Mouse (Mus musculus) gastrocnemius, postnatal 36 days (tissue): ENCODE measurements at regions not wholly inside any gene's neighbourhood (a gene's known extent, or its start where the extent isn't known, plus 50 kb on each side); places are given as distances from the start of the nearest gene placed in this dataset.

Experiments used
- DNase-seq, 2 experiments: peaks; one replicate each; pipeline ENCODE4 v3.0.0; 2022
- intact Hi-C: fragments of 180-260 bp; cut with DNase I; formaldehyde crosslinking; loops from one replicate; pipeline ENCODE4 v1.15.1; 2025

DNA sequence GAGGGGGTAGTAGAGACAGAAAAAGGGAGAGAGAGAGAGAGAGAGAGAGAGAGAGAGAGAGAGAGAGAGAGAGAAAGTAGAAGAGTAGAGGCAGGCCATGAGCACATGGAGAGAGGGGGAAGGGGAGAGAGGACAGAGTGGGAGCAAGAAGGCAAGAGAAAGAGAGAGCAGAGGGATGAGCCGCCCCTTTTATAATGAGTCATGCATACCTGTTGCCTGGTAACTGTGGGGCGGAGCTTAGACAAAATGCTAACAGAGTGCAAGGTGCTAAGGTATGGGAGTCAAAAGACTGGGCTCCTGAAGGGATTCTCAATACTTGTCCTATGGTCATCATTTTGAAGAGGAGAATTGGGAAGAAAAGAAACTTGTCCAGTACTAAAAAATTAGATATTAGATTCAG lies 126.1 kb downstream of the Lrrc30 start:
- intact Hi-C loops = no loop called here
- no peak for DNase-seq

DNA sequence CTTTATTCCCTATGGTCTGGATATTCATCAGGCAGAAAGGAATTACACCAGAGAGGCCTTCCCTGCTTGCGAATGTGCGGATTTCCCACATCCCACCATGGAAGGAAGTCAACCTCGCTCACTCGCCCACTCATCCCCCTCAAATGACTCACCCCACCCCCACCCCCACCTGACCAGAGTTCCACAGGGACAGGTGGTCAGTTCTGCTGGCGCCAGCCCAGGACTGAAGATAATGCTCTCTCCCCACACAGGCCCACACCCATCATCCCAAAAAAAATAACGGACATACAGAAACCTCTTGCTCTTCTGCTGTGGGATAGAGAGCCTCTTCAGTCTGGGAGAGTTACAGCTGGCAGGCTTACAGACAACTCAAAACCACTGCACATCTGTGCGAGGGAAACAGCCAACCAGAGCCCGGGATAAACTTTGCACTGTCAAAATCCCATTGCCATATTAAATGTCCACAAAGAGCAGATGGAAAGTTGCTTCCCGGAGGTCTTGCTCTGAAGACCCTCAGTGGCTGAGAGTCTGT lies 128.0 kb downstream of the Lrrc30 start:
- DNase-seq = no peak
- intact Hi-C loops = no loop called here

DNA sequence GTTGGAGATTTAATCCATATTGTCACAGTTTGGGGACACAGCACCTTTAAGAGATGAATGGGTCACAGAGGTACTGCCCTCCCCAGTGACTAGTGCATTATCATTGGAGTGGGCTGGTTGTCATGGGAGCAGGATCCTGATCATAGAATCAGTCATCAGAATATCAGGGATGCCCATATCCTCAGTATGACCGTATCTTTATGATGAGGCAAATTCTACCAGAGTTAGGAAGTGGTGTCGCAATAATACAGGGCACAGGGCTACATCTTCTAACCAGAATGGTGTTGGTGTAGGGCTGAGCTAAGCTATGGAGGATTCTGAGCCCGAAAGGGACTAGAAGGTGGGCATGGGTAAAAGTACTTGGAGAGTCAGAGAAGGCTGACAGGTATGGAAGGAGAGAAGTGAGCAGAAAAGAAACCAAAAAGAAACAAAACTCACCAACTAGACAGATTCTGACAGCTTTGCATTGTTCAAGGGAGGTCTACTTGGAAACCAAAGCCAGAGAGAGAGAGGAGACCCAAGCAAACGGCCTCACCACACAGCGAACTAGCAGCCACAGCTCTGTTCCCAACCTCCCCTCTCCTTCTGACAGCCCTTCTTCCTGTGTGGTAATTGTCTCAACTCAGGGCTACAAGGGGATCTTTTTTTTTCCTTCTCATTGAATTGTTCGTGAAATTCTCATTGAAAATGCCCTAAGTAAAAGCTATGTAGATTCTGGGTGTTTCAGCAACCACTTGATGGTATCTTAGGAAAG lies 129.2 kb downstream of the Lrrc30 start:
- intact Hi-C loops = no loop called here
- no peak for DNase-seq

DNA sequence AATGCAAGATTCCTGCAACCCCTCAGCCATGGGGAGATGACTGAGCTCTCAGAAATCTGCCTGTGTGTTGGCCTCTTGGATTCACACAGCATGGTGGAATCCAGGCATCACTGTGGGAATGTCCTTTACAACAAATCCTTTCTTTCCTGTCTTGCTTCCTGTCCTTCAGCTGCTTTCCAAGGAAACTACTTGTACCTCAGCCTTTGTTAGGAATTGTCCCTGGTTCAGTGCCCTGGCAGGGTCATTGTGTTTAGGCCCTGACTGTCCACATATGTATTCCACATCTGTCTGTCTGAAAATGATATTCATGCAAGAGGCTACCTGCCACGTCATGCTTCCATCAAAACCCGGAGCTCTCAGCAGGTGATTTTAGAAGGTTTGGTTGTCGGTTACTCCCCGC lies 129.9 kb downstream of the Lrrc30 start:
- intact Hi-C loops = no loop called here
- no peak for DNase-seq

DNA sequence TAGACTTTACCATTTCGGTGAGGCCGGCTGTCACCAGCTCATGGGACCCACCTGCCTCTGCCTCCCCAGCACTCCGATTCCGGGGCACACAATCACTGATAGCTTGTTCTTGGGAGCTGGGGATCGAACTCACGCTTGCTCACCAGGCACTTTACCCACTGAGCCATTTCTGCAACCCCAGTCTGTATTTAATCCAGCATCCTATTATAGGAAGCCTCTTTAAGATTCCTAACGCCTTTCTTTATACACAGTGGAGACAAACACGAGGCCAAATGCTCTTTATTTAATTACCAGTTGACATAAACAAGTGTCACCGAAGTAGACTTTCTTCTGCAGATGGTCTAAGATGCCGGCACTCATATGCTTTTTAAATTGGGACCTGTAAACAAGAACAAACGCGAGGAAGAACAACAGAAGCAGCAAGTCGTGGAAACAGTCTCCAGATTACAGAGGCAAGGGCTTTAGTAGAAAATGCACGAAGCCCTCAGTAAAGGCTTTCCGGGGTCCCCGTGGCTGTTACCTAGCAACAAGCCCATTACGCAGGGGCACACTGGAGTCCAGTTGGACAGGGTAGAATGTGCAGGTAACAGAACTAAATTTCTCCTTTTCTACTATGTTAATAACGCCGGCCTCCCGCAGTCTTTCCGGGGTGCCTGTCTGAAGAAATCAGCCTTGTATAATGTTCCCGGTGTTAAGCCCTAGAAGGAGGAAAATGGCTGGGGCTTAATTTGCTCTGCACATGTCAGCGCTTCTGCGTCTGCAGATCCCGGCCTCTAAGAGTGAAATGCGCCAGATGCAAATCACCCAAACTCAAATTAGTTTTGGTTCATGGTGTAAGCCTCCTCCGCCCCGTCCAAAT lies 132.5 kb downstream of the Lrrc30 start:
- intact Hi-C loops = no loop called here
- DNase-seq = no peak

DNA sequence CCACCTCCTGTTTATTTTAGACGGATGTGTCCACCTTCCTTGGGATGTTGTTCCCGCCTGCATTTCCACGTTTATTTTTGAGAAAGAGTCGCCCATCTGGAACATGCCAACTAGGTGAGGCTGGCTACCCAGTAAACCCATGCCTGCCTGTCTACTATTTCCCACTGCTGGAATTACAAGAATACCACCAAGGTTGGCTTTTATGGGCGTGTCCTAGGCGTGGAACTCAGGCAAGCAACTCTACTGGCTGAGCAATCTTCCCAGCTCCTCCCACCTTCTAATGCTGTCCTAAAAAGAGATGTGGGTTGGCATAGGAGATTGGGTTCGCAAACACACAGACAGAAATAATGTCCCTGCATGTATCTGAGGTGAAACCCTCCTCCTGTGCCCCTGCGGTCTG lies 135.1 kb downstream of the Lrrc30 start:
- intact Hi-C loops = no loop called here
- no peak for DNase-seq

DNA sequence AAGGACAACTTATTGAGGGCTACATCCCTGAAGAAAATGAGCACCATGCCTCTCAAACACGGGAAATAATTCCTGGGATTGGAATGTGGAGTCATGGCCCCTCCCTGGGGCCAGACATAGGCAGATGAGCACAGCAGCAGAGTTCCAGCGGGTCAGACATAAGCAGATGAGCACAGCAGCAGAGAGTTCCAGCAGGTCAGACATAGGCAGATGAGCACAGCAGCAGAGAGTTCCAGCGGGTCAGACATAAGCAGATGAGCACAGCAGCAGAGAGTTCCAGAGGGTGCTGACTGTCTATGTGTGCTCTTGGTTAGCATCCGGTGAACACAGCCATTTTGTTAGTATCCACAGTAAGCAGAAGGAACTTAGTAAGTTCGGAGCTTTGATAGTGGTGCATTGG lies 126.2 kb upstream of the Ptprm start:
- intact Hi-C loops = no loop called here
- no peak for DNase-seq

DNA sequence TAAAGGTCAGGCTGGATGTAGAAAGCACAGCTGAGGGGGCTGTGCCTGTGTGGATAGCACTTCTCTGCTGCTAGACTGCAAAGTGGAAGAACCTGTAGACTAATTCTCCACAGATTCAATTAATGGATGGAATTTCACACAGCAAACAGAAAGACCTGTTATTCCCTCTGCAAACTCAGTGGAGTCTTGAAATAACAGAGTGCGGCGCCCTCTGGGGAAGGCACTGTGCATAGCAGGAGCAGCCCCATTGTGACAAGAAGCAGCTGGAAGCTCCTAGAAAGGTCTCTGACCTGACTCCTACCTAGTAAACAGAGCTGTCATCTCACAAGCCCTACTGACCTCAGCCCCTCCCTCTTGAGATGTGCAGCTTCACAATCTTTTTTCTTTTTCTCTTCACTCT lies 118.9 kb upstream of the Ptprm start:
- DNase-seq = peak; percentile 64 to 66
- intact Hi-C loops = loop anchor here (2.0 to 10.0 kb wide), 4 partner anchors 112 to 898 kb away; no protein-coding TSS in a partner anchor

DNA sequence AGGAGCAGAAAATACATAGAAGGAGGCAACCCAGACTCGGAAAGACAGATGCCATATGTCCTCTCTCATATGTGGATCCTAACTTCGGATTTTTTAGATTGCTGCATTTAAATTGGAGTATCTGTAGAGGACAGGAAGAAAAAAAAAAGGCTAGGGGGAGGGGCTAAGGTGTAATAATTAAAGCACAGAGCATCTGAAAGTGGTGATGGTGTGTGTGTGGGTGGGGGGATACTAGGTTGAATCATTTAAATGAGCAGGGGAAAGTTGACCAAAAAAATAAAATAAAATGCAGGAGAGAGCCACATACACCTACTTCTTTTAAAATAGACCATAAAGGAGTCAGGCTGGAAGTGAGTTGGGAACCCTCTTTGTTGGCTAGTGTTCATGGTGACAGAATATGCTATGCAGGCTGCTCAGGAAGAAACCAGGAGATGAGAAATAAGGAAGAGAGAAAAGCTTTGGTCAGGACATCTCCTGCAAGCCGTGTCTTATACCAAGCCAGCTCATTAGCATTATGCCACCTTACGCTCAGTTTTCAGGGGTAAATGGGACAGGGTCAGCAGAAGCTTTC lies 104.7 kb upstream of the Ptprm start:
- intact Hi-C loops = no loop called here
- DNase-seq = no peak

DNA sequence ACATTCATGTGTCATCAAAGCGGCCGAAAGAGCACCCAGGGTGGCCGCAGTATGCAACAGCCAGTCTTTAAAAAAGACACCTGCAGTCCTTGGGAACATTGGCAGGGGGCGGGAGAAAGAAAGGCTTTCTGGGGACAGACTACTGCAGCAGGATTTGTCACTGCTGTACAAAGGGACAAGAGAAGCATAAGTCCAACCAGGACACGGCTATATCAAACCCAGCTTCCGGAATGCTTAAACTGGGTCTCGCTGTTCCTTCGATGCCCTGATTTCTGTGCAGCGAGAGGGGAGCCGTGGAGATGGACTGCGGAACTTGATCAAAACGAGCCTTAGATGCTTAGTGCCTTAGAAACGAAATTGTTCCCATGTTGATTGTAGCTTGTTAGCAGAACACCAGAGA lies 97.7 kb upstream of the Ptprm start:
- intact Hi-C loops = no loop called here
- DNase-seq = no peak

DNA sequence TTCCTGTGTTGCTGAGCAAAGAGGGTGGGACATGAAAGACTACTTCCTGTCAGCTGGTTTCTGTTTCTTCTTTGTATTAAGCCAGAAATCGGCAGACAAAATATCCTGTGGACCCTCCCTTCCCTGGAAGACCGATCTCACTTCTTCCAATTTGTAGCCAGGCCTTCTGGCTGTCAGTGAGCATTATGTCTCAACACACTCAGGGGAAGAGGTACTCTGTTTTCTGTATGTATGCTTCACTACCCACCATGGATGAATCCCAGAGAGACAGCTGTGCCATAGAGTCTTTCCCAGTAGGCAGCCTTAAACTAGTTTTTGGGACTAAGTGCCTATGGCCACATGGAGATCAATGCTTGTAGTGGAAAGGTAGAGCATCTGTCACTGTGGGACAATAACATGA lies 96.8 kb upstream of the Ptprm start:
- intact Hi-C loops = no loop called here
- DNase-seq = no peak

DNA sequence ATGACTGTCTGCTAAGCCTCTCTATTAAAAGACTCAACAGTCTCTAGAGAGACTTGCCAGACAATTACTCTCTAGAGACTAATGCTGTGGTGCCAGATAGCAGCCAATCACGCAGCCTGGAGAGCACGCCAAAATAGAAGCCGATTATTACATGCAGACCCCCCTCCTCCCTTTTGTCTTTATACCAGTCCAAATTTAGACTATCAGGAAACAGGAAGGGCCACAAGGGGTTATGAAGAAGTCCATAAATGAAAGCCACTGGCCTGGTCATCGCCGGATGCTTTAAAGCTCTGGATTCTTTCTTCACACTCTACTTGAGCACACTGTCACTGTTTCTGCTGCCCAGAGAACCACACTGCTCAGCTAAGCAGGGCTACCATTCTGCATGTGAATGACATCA lies 95.8 kb upstream of the Ptprm start:
- no peak for DNase-seq
- intact Hi-C loops = no loop called here

DNA sequence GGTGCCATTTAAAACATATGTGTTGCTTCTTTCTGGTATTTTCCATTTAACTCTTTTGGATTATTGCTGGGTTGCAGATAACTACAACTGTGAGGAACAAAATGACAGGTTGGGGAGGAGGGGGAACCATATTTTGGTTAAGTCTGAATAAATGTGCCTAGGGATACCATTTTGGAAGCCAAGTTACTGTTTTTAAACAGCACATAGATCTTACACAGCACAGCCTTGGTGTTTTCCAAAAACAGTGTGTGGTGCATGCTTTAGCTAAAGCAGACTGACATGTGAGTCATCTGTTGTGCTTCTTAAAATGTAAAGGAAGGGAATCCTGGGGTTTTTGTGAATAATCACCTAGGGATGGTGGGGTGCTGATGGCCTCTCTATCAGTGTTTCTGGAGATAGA lies 91.7 kb upstream of the Ptprm start:
- no peak for DNase-seq

DNA sequence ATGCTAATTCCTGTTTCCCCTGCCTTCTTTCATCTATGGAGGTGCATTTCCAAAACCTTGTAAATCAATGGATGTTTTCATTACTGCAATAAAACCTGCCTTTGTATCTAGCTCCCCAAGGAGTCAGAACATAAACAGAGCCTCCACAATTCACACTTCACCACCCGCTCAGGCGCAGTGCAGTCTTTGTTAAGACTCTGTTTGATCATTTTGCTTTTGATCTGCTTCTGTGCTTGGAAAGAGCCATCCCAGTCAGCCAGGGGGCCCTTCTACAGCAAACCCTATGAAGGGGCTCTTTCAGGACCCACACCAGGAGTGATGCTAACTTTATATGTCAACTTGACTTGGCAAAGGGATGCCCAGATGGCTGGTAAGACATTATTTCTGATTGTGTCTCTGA lies 86.7 kb upstream of the Ptprm start:
- no peak for DNase-seq
- intact Hi-C loops = no loop called here

More for the DNA sequence above, 91.7 kb upstream of the Ptprm start:
- intact Hi-C loops = no loop called here

DNA sequence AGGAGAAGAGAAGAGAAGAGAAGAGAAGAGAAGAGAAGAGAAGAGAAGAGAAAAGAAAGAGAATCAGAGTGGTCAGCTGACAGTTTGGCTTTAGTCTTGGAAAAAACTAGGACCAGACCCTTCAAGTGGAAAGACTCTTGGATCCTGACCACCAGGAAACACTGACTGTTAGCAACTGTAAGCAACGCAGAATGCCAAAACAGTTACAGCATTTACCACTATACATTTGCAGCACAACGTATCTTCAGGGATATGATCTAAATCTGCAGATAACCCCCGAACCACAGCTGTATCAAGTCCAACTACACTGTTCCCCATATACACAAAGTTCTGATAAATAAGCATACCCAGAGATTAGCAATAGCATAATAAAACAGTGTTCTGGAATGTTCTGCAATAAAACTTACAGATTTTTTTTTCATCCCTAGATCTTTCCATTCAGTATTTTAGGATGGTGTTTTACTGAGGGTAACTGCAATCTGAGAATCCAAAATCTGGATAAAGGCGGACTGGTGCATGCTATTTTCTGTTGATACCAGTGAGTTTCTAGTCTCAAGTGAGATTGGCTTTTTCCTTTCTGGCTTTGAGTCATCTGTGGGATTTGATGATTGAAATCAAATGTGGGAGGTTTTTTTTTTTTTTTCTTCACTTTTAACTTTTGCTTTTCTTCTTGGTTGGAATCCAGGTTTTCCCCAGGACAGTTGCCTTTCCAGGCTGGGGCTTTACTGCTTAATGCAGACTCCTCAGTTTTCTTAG lies 65.9 kb upstream of the Ptprm start:
- no peak for DNase-seq
- intact Hi-C loops = no loop called here

DNA sequence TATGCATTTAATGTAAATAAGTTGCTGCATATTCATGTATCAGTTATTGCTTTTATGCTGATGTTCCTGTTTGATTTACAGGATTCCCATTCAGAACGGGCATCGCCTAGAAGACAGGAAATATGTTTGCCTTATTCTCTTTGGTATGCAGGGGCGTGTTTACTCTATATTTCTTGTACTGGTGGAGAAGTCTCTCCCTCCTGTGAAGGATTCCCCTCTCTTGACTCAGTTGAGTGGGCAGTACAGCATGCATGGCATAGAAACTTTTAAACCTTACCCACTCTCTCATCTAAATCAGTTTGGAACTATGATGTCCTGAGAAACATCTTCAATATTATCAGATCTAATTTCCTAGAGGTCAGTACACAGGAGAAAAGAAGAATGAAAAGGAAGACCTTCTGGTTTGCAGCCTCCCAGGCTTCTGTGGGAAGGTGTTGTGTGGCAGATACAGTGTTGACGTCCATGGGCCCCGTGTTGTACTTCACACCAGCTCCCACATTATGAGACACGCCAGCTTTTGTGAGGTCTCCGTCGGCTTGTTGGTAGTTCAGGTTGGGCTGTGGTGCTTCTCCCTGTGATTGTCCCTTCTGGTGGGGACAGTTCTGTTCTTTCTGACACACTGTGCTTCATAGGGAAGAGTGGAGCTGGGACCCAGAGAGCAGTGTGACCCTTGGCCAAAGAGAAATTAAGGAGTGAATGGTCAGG lies 58.4 kb upstream of the Ptprm start:
- intact Hi-C loops = no loop called here
- DNase-seq = no peak

DNA sequence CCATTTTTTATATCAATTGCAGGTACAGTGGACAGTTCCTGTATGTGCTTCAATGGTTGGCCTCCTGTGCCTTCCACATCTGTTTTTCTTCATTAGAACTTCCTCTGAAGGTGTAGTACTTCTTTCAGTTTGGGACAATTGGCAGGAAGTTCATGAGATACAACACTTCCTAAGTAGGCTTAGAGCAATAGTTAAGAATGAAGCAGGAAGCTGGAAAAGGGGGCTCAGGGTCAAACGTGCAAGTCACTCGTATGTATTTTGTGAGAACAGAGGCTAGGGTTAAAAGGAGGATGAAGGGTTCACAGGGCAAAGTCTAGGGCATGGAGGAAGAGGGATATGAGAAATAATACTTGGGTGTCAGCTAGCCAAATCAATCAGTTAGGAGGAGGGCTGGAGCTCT lies 55.7 kb upstream of the Ptprm start:
- DNase-seq = no peak

DNA sequence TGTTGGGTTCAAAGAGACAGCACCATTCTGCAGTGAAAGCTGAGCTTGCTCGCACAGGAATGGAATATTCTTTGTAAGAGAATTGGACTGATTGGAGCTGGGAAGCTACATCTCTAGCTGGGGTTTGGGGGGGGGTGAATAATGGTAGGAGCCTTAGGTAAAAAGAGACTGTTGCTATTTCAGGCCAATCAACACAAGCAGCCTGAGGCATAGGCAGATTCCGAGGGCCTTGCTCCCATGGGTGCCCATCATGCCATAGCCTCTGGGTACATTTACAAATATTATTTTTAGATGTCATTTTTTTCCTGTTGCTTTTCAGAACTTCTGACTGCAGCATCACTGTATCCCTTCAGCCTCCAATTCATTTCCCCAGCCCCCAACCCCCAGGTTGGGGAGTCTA lies 51.7 kb upstream of the Ptprm start:
- intact Hi-C loops = no loop called here
- DNase-seq = no peak

More for the DNA sequence above, 55.7 kb upstream of the Ptprm start:
- intact Hi-C loops = no loop called here
